Mouse (Mus musculus) brain, adult 2 months (tissue): Measurements from ENCODE around the gene Cxcl10.
A peak's percentile ranks its signal among the peaks of the same experiment; 100 is the strongest.

Source experiments
- DNase-seq: peaks from one replicate; pipeline ENCODE4 v3.0.0; 2011; ENCODE audit warnings: low read depth, low spot score

Gene Cxcl10

GRCm38 (mm10) chr5:92321631-92322400 lies 26.9 kb downstream of the Cxcl10 start:
- DNase-seq, result no peak

GRCm38 (mm10) chr5:92318596-92318995 lies 30.1 kb downstream of the Cxcl10 start:
- DNase-seq, result no peak

GRCm38 (mm10) chr5:92318119-92318518 lies 30.6 kb downstream of the Cxcl10 start:
- DNase-seq, result no peak

- DNase-seq, result no peak
These were observed 34.9 kb downstream of the Cxcl10 start for GRCm38 (mm10) chr5:92313776-92314175.

- peak; percentile 93 for DNase-seq
These were observed 36.5 kb downstream of the Cxcl10 start for GRCm38 (mm10) chr5:92312046-92312715.

GRCm38 (mm10) chr5:92309681-92310511 lies 38.8 kb downstream of the Cxcl10 start, which contains the start of gene Sdad1:
Sdad1 (minus strand) TSS chr5:92310479.
- DNase-seq, result peak; percentile 99

- no peak for DNase-seq
These were observed 44.4 kb downstream of the Cxcl10 start for GRCm38 (mm10) chr5:92304291-92304690.

- no peak for DNase-seq
These were observed 46.4 kb downstream of the Cxcl10 start for GRCm38 (mm10) chr5:92302149-92302840.
